Mouse (Mus musculus) gastrocnemius, adult 2 months (tissue): ENCODE measurements at regions not wholly inside any gene's neighbourhood (a gene's known extent, or its start where the extent isn't known, plus 50 kb on each side); places are given as distances from the start of the nearest gene placed in this dataset.

ENCODE experiments used
- DNase-seq: peaks from one replicate; pipeline ENCODE4 v3.0.0; 2022
- H3K27ac ChIP-seq: fragments of 200-600 bp; 2 replicates; pipeline ENCODE4 v1.8.1; 2022; ENCODE audit warnings: mild to moderate bottlenecking
- H3K4me3 ChIP-seq: fragments of 200-600 bp; 2 replicates; pipeline ENCODE4 v1.8.1; 2022; ENCODE audit warnings: mild to moderate bottlenecking, moderate library complexity
- CTCF ChIP-seq: fragments of 200-600 bp; IDR thresholded peaks from 2 replicates; pipeline ENCODE4 v1.8.1; 2022; ENCODE audit warnings: antibody characterized with exemption, mild to moderate bottlenecking, moderate library complexity
- intact Hi-C: fragments of 180-260 bp; cut with DNase I; formaldehyde crosslinking; loops from one replicate; pipeline ENCODE4 v1.15.1; 2025

DNA sequence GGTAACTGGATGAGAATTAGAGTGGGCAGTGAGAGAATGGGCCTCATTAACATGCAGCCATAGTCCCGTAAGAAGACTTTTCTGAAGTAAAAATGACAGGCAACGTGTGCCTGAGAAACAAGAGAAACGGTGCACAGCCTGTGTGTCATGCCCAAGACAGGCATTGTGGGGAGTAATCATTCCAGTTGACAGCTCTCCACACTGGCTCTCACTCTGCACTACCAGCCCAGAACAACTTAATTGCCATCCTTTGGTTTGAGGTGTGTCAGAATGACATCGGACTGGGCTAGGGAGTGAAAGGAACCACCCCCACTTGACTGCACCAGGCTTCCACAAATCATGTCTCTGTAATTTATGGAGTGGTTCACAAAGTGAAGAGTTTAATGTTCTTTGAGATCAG, 1104.9 kb downstream of the Pcdh7 start:
- TF ChIP-seq CTCF = no peak
- DNase-seq = no peak
- Histone ChIP-seq H3K27ac (no peak overlapping the region), H3K4me3 (no peak overlapping the region)
- intact Hi-C loops = no loop called here

DNA sequence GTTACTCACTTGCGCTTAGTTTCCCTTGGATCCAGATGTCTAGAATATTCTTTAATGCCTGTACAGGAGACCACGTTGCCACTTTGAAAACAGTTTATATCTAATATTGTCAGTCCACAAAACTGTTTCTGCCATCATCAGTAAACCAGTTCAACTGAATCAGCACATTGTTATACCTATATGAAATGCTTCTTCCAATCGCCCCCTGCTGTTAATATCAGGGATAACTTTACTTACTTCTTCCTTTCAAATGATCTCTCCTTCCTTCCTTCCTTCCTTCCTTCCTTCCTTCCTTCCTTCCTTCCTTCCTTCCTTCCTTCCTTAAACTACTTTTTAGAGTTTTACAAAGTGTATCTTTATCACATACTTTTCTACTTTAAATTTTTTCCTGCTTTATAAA, 1108.2 kb downstream of the Pcdh7 start:
- intact Hi-C loops = no loop called here
- DNase-seq = no peak
- peak; percentile 28; the same call in 1 of the 2 replicates for TF ChIP-seq CTCF
- H3K4me3 ChIP-seq = no peak overlapping the region
- H3K27ac ChIP-seq = no peak overlapping the region

DNA sequence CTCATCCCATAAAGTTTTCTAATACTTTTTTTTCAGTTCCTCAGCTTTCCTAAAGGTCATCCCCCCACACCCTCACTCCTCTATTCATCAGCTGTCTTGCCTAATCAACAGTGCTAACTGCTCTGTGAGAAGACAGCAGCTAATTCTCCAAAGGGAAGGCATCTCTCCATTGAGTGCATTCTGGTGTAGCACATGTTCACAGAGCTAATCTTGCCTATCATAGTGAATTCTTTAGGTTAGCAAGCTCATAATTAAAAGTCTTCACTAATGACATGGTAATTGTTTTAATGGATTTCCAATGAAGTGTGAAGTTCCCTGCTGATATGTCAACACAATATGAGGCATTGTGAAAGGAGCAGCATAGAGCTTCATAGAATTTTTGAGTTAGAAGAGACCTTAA, 1129.2 kb downstream of the Pcdh7 start:
- DNase-seq = no peak
- Histone ChIP-seq H3K4me3 (no peak overlapping the region), H3K27ac (no peak overlapping the region)
- TF ChIP-seq CTCF = no peak
- intact Hi-C loops = no loop called here

DNA sequence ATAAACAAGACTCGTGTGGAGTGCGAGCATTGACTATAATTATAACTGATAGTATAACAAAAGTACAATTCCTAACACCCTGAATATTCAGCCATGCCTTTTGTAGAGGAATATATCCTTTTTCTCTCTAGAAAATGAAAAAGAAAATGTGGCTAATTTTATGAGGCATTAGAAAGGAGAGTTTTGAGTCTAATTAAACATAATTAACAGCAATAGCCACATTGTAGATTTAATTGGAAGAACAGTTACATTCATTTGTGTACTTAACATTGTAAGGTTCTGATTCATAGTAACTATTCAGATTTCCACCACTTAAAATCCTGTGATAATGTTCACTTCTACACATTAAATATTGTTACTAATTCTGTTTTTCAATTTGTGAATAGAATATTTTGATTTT, 1140.2 kb downstream of the Pcdh7 start:
- Histone ChIP-seq H3K4me3 (no peak overlapping the region), H3K27ac (no peak overlapping the region)
- intact Hi-C loops = no loop called here
- no peak for DNase-seq
- no peak for TF ChIP-seq CTCF

DNA sequence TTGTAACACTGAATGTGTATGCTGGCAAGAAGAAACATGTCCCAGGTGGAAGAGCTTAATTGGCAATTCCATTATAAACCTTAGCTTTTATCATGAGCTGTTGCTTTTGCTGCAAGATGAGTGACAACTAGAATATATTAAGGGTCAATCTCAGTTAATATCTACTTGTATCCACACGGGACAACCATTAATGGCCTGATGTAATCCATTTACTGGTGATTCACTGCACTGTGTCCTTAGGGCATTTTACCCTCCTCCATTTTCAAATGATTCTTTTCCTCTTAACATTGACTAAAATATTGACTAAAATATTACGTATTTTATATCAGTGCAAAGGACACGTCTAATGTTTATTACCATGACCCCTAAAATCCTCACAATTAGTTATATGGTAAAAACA, 1175.7 kb downstream of the Pcdh7 start:
- no peak overlapping the region for H3K27ac ChIP-seq
- no peak for DNase-seq
- intact Hi-C loops = no loop called here
- no peak for TF ChIP-seq CTCF
- no peak overlapping the region for H3K4me3 ChIP-seq

DNA sequence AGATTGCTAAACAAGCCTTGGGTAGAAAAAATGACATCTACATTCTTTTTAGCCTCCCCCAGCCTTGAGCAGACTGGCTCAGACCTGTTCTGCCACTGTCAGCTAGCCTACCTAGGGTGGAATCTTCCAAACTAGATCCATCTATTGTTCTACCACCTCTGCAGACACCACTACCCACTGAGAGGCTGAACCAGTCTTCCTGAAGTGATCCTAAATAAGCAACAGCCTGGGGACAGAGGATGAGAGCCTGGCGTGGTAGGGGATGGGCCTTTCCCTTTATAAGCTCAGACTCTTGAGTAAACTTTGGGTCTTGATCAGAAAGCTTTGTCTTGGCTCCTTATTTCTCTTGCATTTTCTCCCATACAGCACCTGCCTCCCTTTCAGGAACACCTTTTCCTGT, 1223.7 kb downstream of the Pcdh7 start:
- no peak for DNase-seq
- TF ChIP-seq CTCF = no peak
- Histone ChIP-seq H3K27ac (no peak overlapping the region), H3K4me3 (no peak overlapping the region)
- intact Hi-C loops = no loop called here

DNA sequence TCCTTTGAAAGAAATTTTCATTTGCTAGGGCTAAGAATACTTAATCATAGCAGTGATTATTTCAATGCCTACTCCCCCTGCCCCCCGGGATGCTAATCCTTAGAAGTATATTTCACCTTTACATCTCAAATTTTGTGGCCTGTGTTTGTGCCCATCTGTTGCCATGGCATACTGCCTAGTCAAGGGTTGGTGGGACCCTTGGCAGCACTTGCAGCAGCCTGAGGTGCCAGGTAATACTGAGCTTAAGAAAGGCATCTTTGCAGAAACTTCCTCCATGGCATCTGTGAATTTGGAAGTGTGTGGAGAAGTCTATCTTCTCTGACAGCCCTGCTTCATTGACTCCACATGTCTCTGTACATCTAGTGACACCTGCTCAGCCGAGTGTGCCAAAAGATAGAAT, 1257.5 kb downstream of the Pcdh7 start:
- TF ChIP-seq CTCF = no peak
- no peak for DNase-seq
- Histone ChIP-seq H3K4me3 (no peak overlapping the region), H3K27ac (no peak overlapping the region)
- intact Hi-C loops = no loop called here

DNA sequence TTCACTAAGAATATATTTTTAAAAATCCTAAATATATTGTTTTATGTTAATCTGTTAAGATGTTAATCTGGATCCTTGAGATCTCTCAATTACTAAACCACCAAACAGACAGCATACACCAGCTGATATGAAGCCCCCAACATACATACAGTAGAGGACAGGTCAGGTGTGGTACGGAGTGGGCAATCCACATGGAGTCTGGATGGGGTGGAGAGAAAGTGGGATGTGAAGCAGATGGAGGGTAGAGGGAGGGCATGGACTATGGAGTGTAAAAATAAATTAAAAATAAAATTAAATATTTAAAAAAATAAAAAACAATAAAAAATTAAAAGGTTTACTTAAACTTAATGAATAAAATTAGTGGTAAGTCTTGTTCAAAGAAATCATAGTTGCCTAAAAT, 1270.0 kb downstream of the Pcdh7 start:
- intact Hi-C loops = no loop called here
- no peak for TF ChIP-seq CTCF

More for the DNA sequence above, 1270.0 kb downstream of the Pcdh7 start:
- H3K4me3 ChIP-seq = no peak overlapping the region
- no peak overlapping the region for H3K27ac ChIP-seq
- DNase-seq = no peak
